Mouse (Mus musculus): ENCODE data around the gene Tfip11.
"Not testable (repeated sequence)": the region's sequence is repeated elsewhere in the genome, so short reads cannot be mapped to it uniquely, and the experiment has no call there.

Tfip11 gene

DNA sequence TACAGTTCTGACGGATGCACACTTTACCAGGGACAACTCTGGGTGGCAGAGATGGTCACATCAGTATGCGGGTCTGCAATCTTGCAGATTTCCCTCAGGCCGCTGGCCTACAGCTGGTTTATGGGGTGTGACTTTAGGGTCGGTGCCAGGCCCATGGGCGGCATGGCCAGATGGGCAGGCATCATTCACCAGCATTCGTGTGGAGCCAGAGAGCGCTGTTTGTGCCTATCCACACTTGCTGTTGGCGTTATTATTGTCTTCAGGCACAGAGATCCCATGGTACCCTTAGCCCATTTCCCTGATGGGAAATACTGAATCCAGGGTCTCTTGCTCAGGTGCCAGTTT lies 35.6 kb upstream of the Tfip11 start:
- DNase-seq, result no peak

- no peak for DNase-seq
These were observed 34.3 kb upstream of the Tfip11 start for GRCm38 (mm10) chr5:112291866-112292265.

- no peak for DNase-seq
These were observed 33.7 kb upstream of the Tfip11 start for GRCm38 (mm10) chr5:112292343-112292980.

DNA sequence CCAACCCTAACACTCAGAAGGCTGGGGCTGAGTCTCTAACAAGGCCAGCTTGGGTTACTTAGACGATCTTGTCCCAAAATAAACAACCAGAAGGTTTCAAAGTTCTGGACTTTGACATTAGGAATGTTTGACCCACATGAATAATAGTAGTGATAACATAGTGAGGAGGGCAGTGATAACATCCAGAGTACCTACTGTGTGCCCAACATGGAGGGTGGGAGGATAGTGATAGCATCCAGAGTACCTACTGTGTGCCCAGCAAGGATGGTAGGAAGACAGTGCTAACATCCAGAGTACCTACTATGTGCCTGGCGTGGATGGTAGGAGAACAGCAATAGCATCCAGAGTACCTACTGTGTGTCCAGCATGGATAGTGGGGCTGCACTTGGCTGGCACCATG lies 32.4 kb upstream of the Tfip11 start:
- no peak for DNase-seq

- no peak for DNase-seq
These were observed 31.5 kb upstream of the Tfip11 start for GRCm38 (mm10) chr5:112294696-112295095.

GRCm38 (mm10) chr5:112295162-112295561 lies 31.0 kb upstream of the Tfip11 start:
- DNase-seq, result no peak

GRCm38 (mm10) chr5:112295564-112295963 lies 30.6 kb upstream of the Tfip11 start:
- DNase-seq, result no peak

DNA sequence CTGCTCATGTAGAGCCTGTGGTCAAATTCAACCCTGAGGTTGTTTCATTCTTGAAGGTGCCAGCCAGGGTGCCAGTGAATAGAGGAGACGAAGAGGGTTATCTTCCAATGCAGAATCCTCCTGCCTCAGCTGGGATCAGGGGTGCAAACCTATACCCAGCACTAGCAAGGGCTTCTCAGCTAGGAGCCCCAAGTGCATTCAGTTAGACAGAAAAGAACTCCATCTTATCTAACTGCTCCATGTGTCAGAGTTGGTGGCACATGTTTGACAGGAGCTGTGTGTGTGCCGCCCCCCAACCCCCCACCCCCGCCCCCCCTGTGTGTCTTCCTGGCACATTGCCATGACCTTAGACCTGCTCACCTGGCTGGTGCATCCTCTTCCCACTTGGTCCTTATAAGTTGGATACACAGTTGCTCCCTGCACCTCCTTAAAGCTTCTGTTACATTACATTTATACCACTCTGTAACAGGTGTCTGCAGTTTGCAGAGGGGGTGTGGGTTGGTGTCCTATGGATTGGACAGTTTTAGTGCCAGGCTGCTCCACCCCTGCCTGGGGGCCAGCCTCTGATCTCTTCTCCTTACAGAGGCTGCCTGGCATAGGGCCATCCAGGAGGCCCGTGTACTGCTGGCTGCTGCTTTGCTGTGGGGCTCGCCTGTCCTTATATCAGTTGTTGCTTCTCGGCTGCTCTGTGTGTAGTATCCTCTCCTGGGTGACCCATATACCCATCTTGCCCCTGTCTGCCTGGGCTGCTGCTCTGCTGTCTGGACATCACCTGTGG lies 29.6 kb upstream of the Tfip11 start:
- no peak for DNase-seq

DNA sequence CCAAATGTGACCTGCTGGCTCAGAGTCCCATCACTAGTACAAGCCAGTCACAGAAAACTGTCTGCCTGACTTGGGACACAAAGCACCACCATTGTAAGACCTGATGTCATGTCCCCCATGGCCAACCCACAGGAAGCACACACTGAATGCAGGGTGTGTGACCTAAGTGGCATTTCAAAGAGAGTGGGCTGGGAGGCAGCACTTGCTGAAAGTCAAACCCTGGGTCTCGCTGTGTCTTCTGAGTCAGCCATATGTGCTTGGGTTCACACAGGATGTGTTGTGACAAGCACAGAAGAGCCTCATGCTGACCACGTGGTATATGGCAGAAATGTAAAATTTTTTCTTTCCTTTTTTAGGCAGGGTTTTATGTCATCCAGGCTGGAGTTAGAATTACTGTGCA lies 28.9 kb upstream of the Tfip11 start:
- no peak for DNase-seq

GRCm38 (mm10) chr5:112298226-112298988 lies 27.8 kb upstream of the Tfip11 start:
- peak; percentile 78 for DNase-seq

- no peak for DNase-seq
These were observed 26.8 kb upstream of the Tfip11 start for GRCm38 (mm10) chr5:112299399-112299798.

DNA sequence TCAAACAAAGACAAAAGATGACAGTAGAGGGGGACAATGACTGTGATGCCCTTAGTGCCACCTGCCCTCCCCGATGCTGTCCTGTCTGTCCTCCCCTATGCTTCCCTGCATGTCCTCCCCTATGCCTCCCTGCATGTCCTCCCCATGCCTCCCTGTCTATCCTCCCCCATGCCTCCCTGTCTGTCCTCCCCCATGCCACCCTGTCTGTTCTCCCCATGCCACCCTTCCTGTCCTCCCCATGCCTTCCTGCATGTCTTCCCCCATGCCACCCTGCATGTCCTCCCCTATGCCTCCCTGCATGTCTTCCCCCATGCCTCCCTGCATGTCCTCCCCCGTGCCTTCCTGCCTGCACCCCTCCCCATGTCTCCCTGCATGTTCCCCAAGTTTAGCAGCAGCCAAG lies 26.0 kb upstream of the Tfip11 start:
- no peak for DNase-seq

GRCm38 (mm10) chr5:112300721-112301308 lies 25.3 kb upstream of the Tfip11 start:
- DNase-seq, result no peak

GRCm38 (mm10) chr5:112301694-112302093 lies 24.5 kb upstream of the Tfip11 start:
- no peak for DNase-seq

DNA sequence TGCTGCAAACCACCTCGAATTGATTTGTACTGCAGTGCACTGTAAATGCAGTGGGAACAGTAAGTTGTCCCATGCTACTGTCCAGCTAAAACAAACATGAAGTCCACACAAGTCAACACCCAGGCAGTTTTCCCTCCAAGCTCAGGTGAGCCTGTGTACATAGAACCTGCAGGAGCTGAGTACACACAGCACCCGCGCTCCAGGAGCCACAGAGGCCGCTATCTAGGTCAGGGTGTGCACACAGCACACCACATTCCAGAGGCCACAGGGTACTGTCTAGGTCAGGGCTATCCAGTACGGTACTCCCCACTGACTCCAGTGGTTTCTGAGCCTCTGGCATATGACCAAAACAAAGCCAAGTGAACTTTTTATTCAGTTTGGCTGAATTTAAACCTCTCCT lies 23.8 kb upstream of the Tfip11 start:
- no peak for DNase-seq

DNA sequence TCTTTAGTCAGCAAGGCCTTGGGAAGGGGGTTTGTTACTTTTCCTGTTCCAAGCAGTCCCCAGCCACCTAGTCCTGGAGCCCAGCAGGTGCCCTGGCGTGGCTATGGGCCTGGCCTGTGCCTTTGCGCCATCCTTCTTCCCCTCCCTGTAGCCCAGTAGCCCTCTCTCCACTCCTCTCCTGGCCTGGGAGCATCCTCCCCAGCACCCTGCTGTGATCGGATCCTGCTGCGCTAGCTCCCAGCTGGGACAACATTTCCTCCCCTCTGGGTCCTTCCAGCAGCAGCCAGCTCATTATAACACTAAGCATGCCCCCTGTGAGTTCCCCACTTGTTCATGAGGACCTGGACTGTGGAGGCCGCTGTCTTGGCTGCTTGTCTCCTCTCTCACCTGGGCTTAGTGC lies 20.3 kb upstream of the Tfip11 start:
- DNase-seq, result no peak

- no peak for DNase-seq
These were observed 12.8 kb upstream of the Tfip11 start for GRCm38 (mm10) chr5:112313222-112313885.

GRCm38 (mm10) chr5:112316468-112316867 lies 9.7 kb upstream of the Tfip11 start:
- DNase-seq, result peak; percentile 40

- DNase-seq, result peak; percentile 68
These were observed 8.8 kb upstream of the Tfip11 start for GRCm38 (mm10) chr5:112317328-112317727.

- not testable (repeated sequence) for DNase-seq
These were observed 6.8 kb upstream of the Tfip11 start for GRCm38 (mm10) chr5:112319343-112319742.

DNA sequence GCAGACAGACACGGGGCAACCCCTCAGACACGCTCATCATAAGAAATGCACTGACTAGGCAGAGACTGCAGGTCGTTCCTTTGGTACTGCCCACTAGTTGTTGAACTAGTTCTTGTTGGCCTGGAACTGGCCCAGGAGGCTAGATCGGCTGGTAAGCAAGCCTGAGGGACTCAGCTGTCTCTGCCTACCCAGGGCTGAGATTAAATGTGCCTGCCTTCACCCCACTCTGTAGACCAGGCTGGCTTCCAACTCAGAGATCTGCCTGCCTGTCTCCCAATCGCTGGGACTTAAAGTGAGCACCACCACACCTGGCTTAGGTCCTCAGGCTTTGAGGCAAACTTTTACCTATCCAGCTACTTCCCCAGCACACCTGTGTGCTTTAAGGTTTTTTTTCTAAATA lies 5.8 kb upstream of the Tfip11 start:
- DNase-seq, result no peak

- no peak for DNase-seq
These were observed 5.2 kb upstream of the Tfip11 start for GRCm38 (mm10) chr5:112320936-112321335.

DNA sequence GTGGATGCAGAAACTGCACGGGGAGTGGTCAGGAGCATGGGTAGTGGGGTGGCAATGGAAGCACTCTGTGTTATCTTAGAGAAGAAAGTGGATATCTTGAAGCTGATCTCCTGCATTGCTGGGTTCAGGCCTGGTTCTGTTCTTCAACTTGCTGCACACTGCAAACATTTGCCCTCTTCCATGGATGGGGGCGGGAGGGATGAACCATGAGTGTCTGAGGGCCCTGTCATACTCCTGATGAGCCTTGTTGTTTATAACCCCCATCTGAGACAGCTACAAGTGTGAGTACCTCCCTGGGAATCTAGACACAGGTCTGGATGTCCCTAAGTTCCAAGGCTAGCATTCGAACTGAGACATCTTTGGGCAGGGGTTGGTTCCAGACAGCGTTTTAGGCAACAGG lies 4.8 kb upstream of the Tfip11 start:
- no peak for DNase-seq
